In genomic region chr17:30345008-30345407, GRCm38 (mm10) we compare ENCODE assay signal across 28 mouse cellular contexts.
"Had no signal": no experiment of that assay in that cellular context is flagged by ENCODE, and none has a peak within 500 bp of the region (broad histone marks: within the 10 kb centered on the region; RNA-seq: fewer than 3 reads in every experiment).

No protein-coding gene starts in this region.

- H3K9me3 ChIP-seq: embryonic facial prominence, embryonic 10.5 days; embryonic facial prominence, embryonic 12.5 days; embryonic facial prominence, embryonic 13.5 days; embryonic facial prominence, embryonic 15.5 days; forebrain, embryonic 10.5 days; forebrain, embryonic 12.5 days; forebrain, embryonic 13.5 days; forebrain, embryonic 15.5 days had no signal

- DNase-seq: cerebellum, adult 2 months; cerebellum, adult 8-10 months; cerebellum, adult 9-10 months; cerebellum, adult 9-11 months; cerebellum, postnatal 10 days; cerebellum, postnatal 14 days; cerebellum, postnatal 25 days; cerebellum, postnatal 36 days; embryo, embryonic 11 days; forebrain, postnatal 0 days; gastrocnemius, adult 2 months; gastrocnemius, postnatal 10 days; gastrocnemius, postnatal 14 days; gastrocnemius, postnatal 25 days; gastrocnemius, postnatal 36 days; heart, adult 18-20 months; heart, adult 2 months had no signal

- H3K4me2 ChIP-seq: embryonic facial prominence, embryonic 12.5 days; embryonic facial prominence, embryonic 13.5 days; embryonic facial prominence, embryonic 15.5 days; forebrain, embryonic 12.5 days; forebrain, embryonic 13.5 days; forebrain, embryonic 15.5 days had no signal

- H3K4me3 ChIP-seq: embryonic facial prominence, embryonic 10.5 days; embryonic facial prominence, embryonic 12.5 days; embryonic facial prominence, embryonic 13.5 days; embryonic facial prominence, embryonic 15.5 days; erythroblast, embryonic 14.5 days; forebrain, embryonic 10.5 days; forebrain, embryonic 12.5 days; forebrain, embryonic 13.5 days; forebrain, embryonic 15.5 days; gastrocnemius, adult 2 months; heart, adult 2 months had no signal

- H3K36me3 ChIP-seq: embryonic facial prominence, embryonic 10.5 days; embryonic facial prominence, embryonic 12.5 days; embryonic facial prominence, embryonic 13.5 days; embryonic facial prominence, embryonic 15.5 days; forebrain, embryonic 10.5 days; forebrain, embryonic 12.5 days; forebrain, embryonic 15.5 days had no signal

- ATAC-seq: forebrain, embryonic 13.5 days; forebrain, embryonic 14.5 days; forebrain, embryonic 15.5 days; forebrain, embryonic 16.5 days; forebrain, postnatal 0 days had no signal

- H3K27ac ChIP-seq: embryonic facial prominence, embryonic 10.5 days; embryonic facial prominence, embryonic 12.5 days; embryonic facial prominence, embryonic 13.5 days; embryonic facial prominence, embryonic 15.5 days; forebrain, embryonic 10.5 days; forebrain, embryonic 12.5 days; forebrain, embryonic 13.5 days; forebrain, embryonic 15.5 days; heart, adult 2 months had no signal

- H3K4me1 ChIP-seq: embryonic facial prominence, embryonic 15.5 days had no signal

- H3K27me3 ChIP-seq: embryonic facial prominence, embryonic 12.5 days; embryonic facial prominence, embryonic 13.5 days; embryonic facial prominence, embryonic 15.5 days; forebrain, embryonic 12.5 days; forebrain, embryonic 13.5 days; forebrain, embryonic 15.5 days had no signal

- H3K9ac ChIP-seq: embryonic facial prominence, embryonic 12.5 days; embryonic facial prominence, embryonic 13.5 days; embryonic facial prominence, embryonic 15.5 days; forebrain, embryonic 12.5 days; forebrain, embryonic 13.5 days; forebrain, embryonic 15.5 days; forebrain, postnatal 0 days had no signal
